Mouse (Mus musculus): ENCODE measurements around the gene Krtap9-5. TPM values are rescaled to one million over a fixed set of nuclear protein-coding genes. Genes with fewer than 3 reads are reported as not detected.

Krtap9-5 gene
- polyA plus RNA-seq, 1 experiment: not detected

- no peak for TF ChIP-seq CTCF (IDR thresholded peaks at IDR 0.05; ENCODE audit: insufficient read depth, low read depth, low read length)
- Histone ChIP-seq H3K4me1 (ENCODE audit: control insufficient read depth, insufficient read depth, low read length) (peaks cover 12% of the 10 kb centered on the region), H3K4me3 (ENCODE audit: insufficient read depth, low read depth, low read length) (no peak overlapping the region), H3K27ac (ENCODE audit: insufficient read depth, low read depth, low read length) (no peak overlapping the region)
- WGBS: 95% methylated on average over 1 of the region's 1 CpGs
Observed at GRCm38 (mm10) chr11:99983442-99983841, 35.2 kb downstream of the Krtap9-5 start.

GRCm38 (mm10) chr11:99985291-99986092, 37.2 kb downstream of the Krtap9-5 start:
- H3K4me3 ChIP-seq (ENCODE audit: insufficient read depth, low read depth, low read length): no peak overlapping the region
- no peak overlapping the region for H3K27ac ChIP-seq (ENCODE audit: insufficient read depth, low read depth, low read length)
- WGBS: 61% methylated on average over 20 of the region's 20 CpGs
- TF ChIP-seq CTCF (IDR thresholded peaks at IDR 0.05; ENCODE audit: insufficient read depth, low read depth, low read length) (no peak), POLR2A (IDR thresholded peaks at IDR 0.05; ENCODE audit: insufficient read depth, low read depth, low read length) (no peak)
- peaks cover 10% of the 10 kb centered on the region for H3K4me1 ChIP-seq (ENCODE audit: control insufficient read depth, insufficient read depth, low read length)

- Histone ChIP-seq H3K4me1 (ENCODE audit: control insufficient read depth, insufficient read depth, low read length) (peaks cover 10% of the 10 kb centered on the region), H3K27ac (ENCODE audit: insufficient read depth, low read depth, low read length) (no peak within 1 kb of the TSS), H3K4me3 (ENCODE audit: insufficient read depth, low read depth, low read length) (no peak within 1 kb of the TSS)
- 77% methylated on average over 8 of the region's 8 CpGs for WGBS
- TF ChIP-seq POLR2A (IDR thresholded peaks at IDR 0.05; ENCODE audit: insufficient read depth, low read depth, low read length) (no peak), CTCF (IDR thresholded peaks at IDR 0.05; ENCODE audit: insufficient read depth, low read depth, low read length) (no peak)
Observed at GRCm38 (mm10) chr11:99986180-99986647, 37.9 kb downstream of the Krtap9-5 start, which contains the start of gene Krtap16-1. Gene Krtap16-1, minus strand, starts transcription at chr11:99986597.

GRCm38 (mm10) chr11:99988530-99988929, 40.3 kb downstream of the Krtap9-5 start:
- 91% methylated on average over 3 of the region's 3 CpGs for WGBS
- no peak overlapping the region for H3K4me3 ChIP-seq (ENCODE audit: insufficient read depth, low read depth, low read length)
- TF ChIP-seq CTCF (IDR thresholded peaks at IDR 0.05; ENCODE audit: insufficient read depth, low read depth, low read length) (no peak), POLR2A (IDR thresholded peaks at IDR 0.05; ENCODE audit: insufficient read depth, low read depth, low read length) (no peak)

GRCm38 (mm10) chr11:99989881-99990405, 41.7 kb downstream of the Krtap9-5 start:
- WGBS: 86% methylated on average over 6 of the region's 6 CpGs
- TF ChIP-seq POLR2A (IDR thresholded peaks at IDR 0.05; ENCODE audit: insufficient read depth, low read depth, low read length) (no peak), CTCF (IDR thresholded peaks at IDR 0.05; ENCODE audit: insufficient read depth, low read depth, low read length) (no peak)

More at GRCm38 (mm10) chr11:99988530-99988929, 40.3 kb downstream of the Krtap9-5 start:
- H3K4me1 ChIP-seq (ENCODE audit: control insufficient read depth, insufficient read depth, low read length): peaks cover 13% of the 10 kb centered on the region
- H3K27ac ChIP-seq (ENCODE audit: insufficient read depth, low read depth, low read length): no peak overlapping the region

GRCm38 (mm10) chr11:99990571-99990970, 42.3 kb downstream of the Krtap9-5 start:
- Histone ChIP-seq H3K27ac (ENCODE audit: insufficient read depth, low read depth, low read length) (no peak overlapping the region), H3K4me3 (ENCODE audit: insufficient read depth, low read depth, low read length) (no peak overlapping the region), H3K4me1 (ENCODE audit: control insufficient read depth, insufficient read depth, low read length) (peaks cover 14% of the 10 kb centered on the region)
- TF ChIP-seq CTCF (IDR thresholded peaks at IDR 0.05; ENCODE audit: insufficient read depth, low read depth, low read length) (no peak), POLR2A (IDR thresholded peaks at IDR 0.05; ENCODE audit: insufficient read depth, low read depth, low read length) (no peak)
- WGBS: 52% methylated on average over 3 of the region's 3 CpGs

More at GRCm38 (mm10) chr11:99989881-99990405, 41.7 kb downstream of the Krtap9-5 start:
- peaks cover 16% of the 10 kb centered on the region for H3K4me1 ChIP-seq (ENCODE audit: control insufficient read depth, insufficient read depth, low read length)
- H3K27ac ChIP-seq (ENCODE audit: insufficient read depth, low read depth, low read length): no peak overlapping the region
- H3K4me3 ChIP-seq (ENCODE audit: insufficient read depth, low read depth, low read length): no peak overlapping the region

GRCm38 (mm10) chr11:99993620-99994383, 45.5 kb downstream of the Krtap9-5 start, which contains the start of gene Krtap17-1:
Gene Krtap17-1, minus strand, starts transcription at chr11:99993994.
- Histone ChIP-seq H3K27ac (ENCODE audit: insufficient read depth, low read depth, low read length) (no peak within 1 kb of the TSS), H3K4me1 (ENCODE audit: control insufficient read depth, insufficient read depth, low read length) (peaks cover 7% of the 10 kb centered on the region), H3K4me3 (ENCODE audit: insufficient read depth, low read depth, low read length) (peak within 1 kb of the TSS; percentile 15; the same call in 1 of the 2 replicates)
- WGBS: 21% methylated on average over 26 of the region's 26 CpGs
- TF ChIP-seq CTCF (IDR thresholded peaks at IDR 0.05; ENCODE audit: insufficient read depth, low read depth, low read length) (no peak), POLR2A (IDR thresholded peaks at IDR 0.05; ENCODE audit: insufficient read depth, low read depth, low read length) (no peak)

- no peak overlapping the region for H3K4me3 ChIP-seq (ENCODE audit: insufficient read depth, low read depth, low read length)
- H3K4me1 ChIP-seq (ENCODE audit: control insufficient read depth, insufficient read depth, low read length): peaks cover 7% of the 10 kb centered on the region
- 73% methylated on average over 4 of the region's 4 CpGs for WGBS
- no peak overlapping the region for H3K27ac ChIP-seq (ENCODE audit: insufficient read depth, low read depth, low read length)
- TF ChIP-seq CTCF (IDR thresholded peaks at IDR 0.05; ENCODE audit: insufficient read depth, low read depth, low read length): no peak
- no peak for TF ChIP-seq POLR2A (IDR thresholded peaks at IDR 0.05; ENCODE audit: insufficient read depth, low read depth, low read length)
Observed at GRCm38 (mm10) chr11:99994384-99994661, 46.0 kb downstream of the Krtap9-5 start.

- no peak for TF ChIP-seq POLR2A (IDR thresholded peaks at IDR 0.05; ENCODE audit: insufficient read depth, low read depth, low read length)
- 94% methylated on average over 7 of the region's 7 CpGs for WGBS
- Histone ChIP-seq H3K27ac (ENCODE audit: insufficient read depth, low read depth, low read length) (no peak overlapping the region), H3K4me1 (ENCODE audit: control insufficient read depth, insufficient read depth, low read length) (no peaks in the 10 kb centered on the region), H3K4me3 (ENCODE audit: insufficient read depth, low read depth, low read length) (no peak overlapping the region)
Observed at GRCm38 (mm10) chr11:99999091-99999490, 50.8 kb downstream of the Krtap9-5 start.

Other genes with a start within 250 kb of the Krtap9-5 start
- gene Gm14180, start 214.2 kb upstream of the Krtap9-5 start, polyA plus RNA-seq (2012; ENCODE audit: insufficient read depth, insufficient read length, low replicate concordance, missing spikeins): not detected in 2 replicates
- gene Gm11595, start 175.6 kb upstream of the Krtap9-5 start, polyA plus RNA-seq (2012; ENCODE audit: insufficient read depth, insufficient read length, low replicate concordance, missing spikeins): not detected in 2 replicates
- gene Krtap4-8, start 167.8 kb upstream of the Krtap9-5 start, polyA plus RNA-seq (2012; ENCODE audit: insufficient read depth, insufficient read length, low replicate concordance, missing spikeins): not detected in 2 replicates
- not detected in 2 replicates for gene Krtap4-9, start 163.3 kb upstream of the Krtap9-5 start, polyA plus RNA-seq (2012; ENCODE audit: insufficient read depth, insufficient read length, low replicate concordance, missing spikeins)
- not detected in 2 replicates for gene Gm11596, start 155.0 kb upstream of the Krtap9-5 start, polyA plus RNA-seq (2012; ENCODE audit: insufficient read depth, insufficient read length, low replicate concordance, missing spikeins)
- gene Gm11569, start 149.5 kb upstream of the Krtap9-5 start, polyA plus RNA-seq (2012; ENCODE audit: insufficient read depth, insufficient read length, low replicate concordance, missing spikeins): not detected in 2 replicates
- not detected in 2 replicates for gene Gm11554, start 144.0 kb upstream of the Krtap9-5 start, polyA plus RNA-seq (2012; ENCODE audit: insufficient read depth, insufficient read length, low replicate concordance, missing spikeins)
- not detected in 2 replicates for gene Krtap4-13, start 138.6 kb upstream of the Krtap9-5 start, polyA plus RNA-seq (2012; ENCODE audit: insufficient read depth, insufficient read length, low replicate concordance, missing spikeins)
- gene Gm11564, start 132.8 kb upstream of the Krtap9-5 start, polyA plus RNA-seq (2012; ENCODE audit: insufficient read depth, insufficient read length, low replicate concordance, missing spikeins): not detected in 2 replicates
- not detected in 2 replicates for gene 2300003K06Rik, start 110.4 kb upstream of the Krtap9-5 start, polyA plus RNA-seq (2012; ENCODE audit: insufficient read depth, insufficient read length, low replicate concordance, missing spikeins)
- not detected in 2 replicates for gene Krtap4-16, start 96.9 kb upstream of the Krtap9-5 start, polyA plus RNA-seq (2012; ENCODE audit: insufficient read depth, insufficient read length, low replicate concordance, missing spikeins)
- gene Gm11568, start 90.6 kb upstream of the Krtap9-5 start, polyA plus RNA-seq (2012; ENCODE audit: insufficient read depth, insufficient read length, low replicate concordance, missing spikeins): not detected in 2 replicates
- gene Gm11559, start 84.0 kb upstream of the Krtap9-5 start, polyA plus RNA-seq (2012; ENCODE audit: insufficient read depth, insufficient read length, low replicate concordance, missing spikeins): not detected in 2 replicates
- gene Krtap9-1, start 75.1 kb upstream of the Krtap9-5 start, polyA plus RNA-seq (2012; ENCODE audit: insufficient read depth, insufficient read length, low replicate concordance, missing spikeins): not detected in 2 replicates
- not detected in 2 replicates for gene Gm11567, start 69.3 kb upstream of the Krtap9-5 start, polyA plus RNA-seq (2012; ENCODE audit: insufficient read depth, insufficient read length, low replicate concordance, missing spikeins)
- gene Krtap31-1, start 40.6 kb upstream of the Krtap9-5 start, polyA plus RNA-seq (2012; ENCODE audit: insufficient read depth, insufficient read length, low replicate concordance, missing spikeins): not detected in 2 replicates
- not detected in 2 replicates for gene Gm11565, start 33.7 kb upstream of the Krtap9-5 start, polyA plus RNA-seq (2012; ENCODE audit: insufficient read depth, insufficient read length, low replicate concordance, missing spikeins)
- gene Krtap31-2, start 12.2 kb upstream of the Krtap9-5 start, polyA plus RNA-seq (2012; ENCODE audit: insufficient read depth, insufficient read length, low replicate concordance, missing spikeins): not detected in 2 replicates
- not detected in 2 replicates for gene Krtap29-1, start 30.6 kb downstream of the Krtap9-5 start, polyA plus RNA-seq (2012; ENCODE audit: insufficient read depth, insufficient read length, low replicate concordance, missing spikeins)
- gene Krtap16-1, start 38.1 kb downstream of the Krtap9-5 start, polyA plus RNA-seq (2012; ENCODE audit: insufficient read depth, insufficient read length, low replicate concordance, missing spikeins): not detected in 2 replicates
- gene Krtap17-1, start 45.5 kb downstream of the Krtap9-5 start, polyA plus RNA-seq (2012; ENCODE audit: insufficient read depth, insufficient read length, low replicate concordance, missing spikeins): not detected in 2 replicates
- gene Krt33a, start 67.7 kb downstream of the Krtap9-5 start, polyA plus RNA-seq (2012; ENCODE audit: insufficient read depth, insufficient read length, low replicate concordance, missing spikeins): not detected in 2 replicates
- not detected in 2 replicates for gene Krt33b, start 81.4 kb downstream of the Krtap9-5 start, polyA plus RNA-seq (2012; ENCODE audit: insufficient read depth, insufficient read length, low replicate concordance, missing spikeins)
- gene Krt34, start 93.1 kb downstream of the Krtap9-5 start, polyA plus RNA-seq (2012; ENCODE audit: insufficient read depth, insufficient read length, low replicate concordance, missing spikeins): not detected in 2 replicates
- not detected in 2 replicates for gene Krt31, start 102.1 kb downstream of the Krtap9-5 start, polyA plus RNA-seq (2012; ENCODE audit: insufficient read depth, insufficient read length, low replicate concordance, missing spikeins)
- gene Krt32, start 139.8 kb downstream of the Krtap9-5 start, polyA plus RNA-seq (2012; ENCODE audit: insufficient read depth, insufficient read length, low replicate concordance, missing spikeins): not detected in 2 replicates
- not detected in 2 replicates for gene Krt35, start 147.8 kb downstream of the Krtap9-5 start, polyA plus RNA-seq (2012; ENCODE audit: insufficient read depth, insufficient read length, low replicate concordance, missing spikeins)
- gene Krt36, start 157.2 kb downstream of the Krtap9-5 start, polyA plus RNA-seq (2012; ENCODE audit: insufficient read depth, insufficient read length, low replicate concordance, missing spikeins): not detected in 2 replicates
- not detected in 2 replicates for gene Krt13, start 173.1 kb downstream of the Krtap9-5 start, polyA plus RNA-seq (2012; ENCODE audit: insufficient read depth, insufficient read length, low replicate concordance, missing spikeins)
- gene Krt15, start 187.5 kb downstream of the Krtap9-5 start, polyA plus RNA-seq (2012; ENCODE audit: insufficient read depth, insufficient read length, low replicate concordance, missing spikeins): not detected in 2 replicates
- gene Krt19, start 200.2 kb downstream of the Krtap9-5 start, polyA plus RNA-seq (2012; ENCODE audit: insufficient read depth, insufficient read length, low replicate concordance, missing spikeins): not detected in 2 replicates
- not detected in 2 replicates for gene Krt9, start 244.8 kb downstream of the Krtap9-5 start, polyA plus RNA-seq (2012; ENCODE audit: insufficient read depth, insufficient read length, low replicate concordance, missing spikeins)

Data from olfactory bulb, adult 2 months (tissue).